Mouse (Mus musculus) MEL (cell line): Measurements from ENCODE around the gene Ggct. TPM values are rescaled to one million over a fixed set of nuclear protein-coding genes. Genes with fewer than 3 reads are reported as not detected.

Source experiments
- DNase-seq: peaks from one replicate; pipeline ENCODE4 v3.0.0; 2011; ENCODE audit warnings: low read depth, low spot score
- H3K27ac ChIP-seq: 2 replicates; pipeline ENCODE4 v1.5.1; 2012; ENCODE audit warnings: low read depth, mild to moderate bottlenecking, control low read depth, low read length, moderate library complexity; ENCODE audit not compliant: control insufficient read depth
- H3K27me3 ChIP-seq, 2 experiments: fragments of 150-350 bp in 1 of 2; sonication (generic) in 1 of 2; 2 replicates each; pipeline ENCODE4 v1.6.1; 2012; ENCODE audit warnings: low read length in 2 of 2, mild to moderate bottlenecking in 2 of 2, improper control_type of control experiment in 1 of 2, moderate library complexity in 1 of 2; ENCODE audit not compliant: insufficient read depth in 2 of 2, control insufficient read depth in 1 of 2
- H3K36me3 ChIP-seq, 2 experiments: 2 replicates each; pipeline ENCODE4 v1.6.1; 2012 to 2014; ENCODE audit warnings: low read length in 2 of 2, improper control_type of control experiment in 1 of 2, inconsistent platforms in 1 of 2, mild to moderate bottlenecking in 1 of 2; ENCODE audit not compliant: insufficient read depth in 2 of 2, control insufficient read depth in 1 of 2
- H3K4me1 ChIP-seq, 2 experiments: fragments of 150-350 bp in 1 of 2; sonication (generic) in 1 of 2; 2 replicates each; pipeline ENCODE4 v1.6.1; 2012; ENCODE audit warnings: low read length in 2 of 2, improper control_type of control experiment in 1 of 2, mild to moderate bottlenecking in 1 of 2; ENCODE audit not compliant: insufficient read depth in 2 of 2, control insufficient read depth in 1 of 2
- H3K4me3 ChIP-seq, 2 experiments: fragments of 150-350 bp in 1 of 2; sonication (generic) in 1 of 2; 2 replicates each; pipeline ENCODE4 v1.5.1; 2012; ENCODE audit warnings: low read depth in 2 of 2, low read length in 2 of 2, mild to moderate bottlenecking in 2 of 2, moderate library complexity in 2 of 2, control low read depth in 1 of 2, improper control_type of control experiment in 1 of 2; ENCODE audit not compliant: control insufficient read depth in 1 of 2, insufficient read depth in 1 of 2
- H3K79me2 ChIP-seq: 2 replicates; pipeline ENCODE4 v1.6.1; 2012; ENCODE audit warnings: mild to moderate bottlenecking, low read length, moderate library complexity; ENCODE audit not compliant: control insufficient read depth, poor library complexity, insufficient read depth
- H3K9ac ChIP-seq: 2 replicates; pipeline ENCODE4 v1.6.1; 2012; ENCODE audit warnings: low read depth, mild to moderate bottlenecking, control low read depth, low read length, moderate library complexity; ENCODE audit not compliant: control insufficient read depth, poor library complexity, severe bottlenecking
- H3K9me3 ChIP-seq: fragments of 150-350 bp; sonication (generic); replicated peaks from 2 replicates; pipeline ENCODE4 v1.6.1; 2012; ENCODE audit warnings: mild to moderate bottlenecking, low read length, improper control_type of control experiment, moderate library complexity; ENCODE audit not compliant: insufficient read depth
- BHLHE40 ChIP-seq: IDR thresholded peaks from 2 replicates; pipeline ENCODE4 v1.6.1; 2012; ENCODE audit warnings: low read depth, mild to moderate bottlenecking, inconsistent platforms, low read length, improper control_type of control experiment, borderline replicate concordance
- CHD2 ChIP-seq: IDR thresholded peaks from 2 replicates; pipeline ENCODE4 v1.6.1; 2011; ENCODE audit warnings: low read length, improper control_type of control experiment
- E2F4 ChIP-seq: IDR thresholded peaks from 2 replicates; pipeline ENCODE4 v1.6.1; 2011; ENCODE audit warnings: low read depth, low read length, improper control_type of control experiment, borderline replicate concordance
- ELF1 ChIP-seq: IDR thresholded peaks from 2 replicates; pipeline ENCODE4 v1.6.1; 2014; ENCODE audit warnings: low read depth, mild to moderate bottlenecking, inconsistent platforms, low read length, improper control_type of control experiment, moderate library complexity
- ETS1 ChIP-seq: IDR thresholded peaks from 2 replicates; pipeline ENCODE4 v1.6.1; 2012; ENCODE audit warnings: low read depth, mild to moderate bottlenecking, inconsistent platforms, low read length, improper control_type of control experiment, moderate library complexity
- GATA1 ChIP-seq: IDR thresholded peaks from 2 replicates; pipeline ENCODE4 v1.6.1; 2011; ENCODE audit warnings: low read depth, low read length, improper control_type of control experiment
- HCFC1 ChIP-seq: IDR thresholded peaks from 2 replicates; pipeline ENCODE4 v1.6.1; 2012; ENCODE audit warnings: low read depth, mild to moderate bottlenecking, inconsistent platforms, low read length, improper control_type of control experiment, moderate library complexity
- JUND ChIP-seq: IDR thresholded peaks from 2 replicates; pipeline ENCODE4 v1.6.1; 2011; ENCODE audit warnings: low read depth, mild to moderate bottlenecking, improper control_type of control experiment, low read length
- MAX ChIP-seq: IDR thresholded peaks from 2 replicates; pipeline ENCODE4 v1.6.1; 2011; ENCODE audit warnings: low read length, improper control_type of control experiment
- MEF2A ChIP-seq: IDR thresholded peaks from 2 replicates; pipeline ENCODE4 v1.6.1; 2014; ENCODE audit warnings: low read depth, mild to moderate bottlenecking, inconsistent platforms, low read length, improper control_type of control experiment; ENCODE audit not compliant: poor library complexity, insufficient replicate concordance, severe bottlenecking; ENCODE audit errors: extremely low read depth
- NELFE ChIP-seq: IDR thresholded peaks from 2 replicates; pipeline ENCODE4 v1.6.1; 2011; ENCODE audit warnings: low read depth, low read length, improper control_type of control experiment
- POLR2AphosphoS5 ChIP-seq: IDR thresholded peaks from 2 replicates; pipeline ENCODE4 v1.6.1; 2012; ENCODE audit warnings: low read depth, borderline replicate concordance, mild to moderate bottlenecking, inconsistent platforms, low read length, moderate library complexity, mixed read lengths
- RAD21 ChIP-seq: IDR thresholded peaks from 2 replicates; pipeline ENCODE4 v1.6.1; 2011; ENCODE audit warnings: mild to moderate bottlenecking, low read depth, low read length, improper control_type of control experiment
- RCOR1 ChIP-seq: IDR thresholded peaks from 2 replicates; pipeline ENCODE4 v1.6.1; 2012; ENCODE audit warnings: low read depth, mild to moderate bottlenecking, inconsistent platforms, low read length, improper control_type of control experiment
- SIN3A ChIP-seq: IDR thresholded peaks from 2 replicates; pipeline ENCODE4 v1.6.1; 2012; ENCODE audit warnings: low read length, improper control_type of control experiment, inconsistent platforms
- TAL1 ChIP-seq: IDR thresholded peaks from 2 replicates; pipeline ENCODE4 v1.6.1; 2012; ENCODE audit warnings: mild to moderate bottlenecking, inconsistent platforms, low read length, moderate library complexity, mixed read lengths
- TBP ChIP-seq: IDR thresholded peaks from 2 replicates; pipeline ENCODE4 v1.8.0; 2011; ENCODE audit warnings: low read depth, low read length, improper control_type of control experiment
- UBTF ChIP-seq: IDR thresholded peaks from 2 replicates; pipeline ENCODE4 v1.6.1; 2012; ENCODE audit warnings: low read depth, mild to moderate bottlenecking, inconsistent platforms, low read length, improper control_type of control experiment, moderate library complexity, borderline replicate concordance; ENCODE audit not compliant: insufficient read depth
- USF1 ChIP-seq: IDR thresholded peaks from 2 replicates; pipeline ENCODE4 v1.6.1; 2014; ENCODE audit warnings: low read depth, mild to moderate bottlenecking, inconsistent platforms, low read length, improper control_type of control experiment, moderate library complexity
- ZKSCAN1 ChIP-seq: IDR thresholded peaks from 2 replicates; pipeline ENCODE4 v1.6.1; 2012; ENCODE audit warnings: low read depth, mild to moderate bottlenecking, inconsistent platforms, low read length, improper control_type of control experiment, moderate library complexity
- polyA plus RNA-seq, 2 experiments: library from polyadenylated mRNA; stranded (reverse) in 1 of 2; unstranded in 1 of 2; fragments of >175 nt in 1 of 2; fragments of >200 nt in 1 of 2; gene quantifications; 2 replicates each; pipeline versions ENCODE4 v1.2.1 to v1.2.4; 2012; ENCODE audit warnings: low replicate concordance in 2 of 2, low read depth in 1 of 2; ENCODE audit not compliant: insufficient read length in 2 of 2, insufficient read depth in 1 of 2, missing spikeins in 1 of 2
- total RNA-seq: library from RNA; depleted of rRNA; stranded (reverse); fragments of 300-350 nt; gene quantifications from 2 replicates; pipeline ENCODE4 v1.2.3, GENCODE M21; 2012

Gene Ggct
- total and polyA plus RNA-seq, 3 experiments, result 23.7 to 41.6 TPM; not detected in 1

- no peaks in the 10 kb centered on the region for H3K9me3 ChIP-seq
- peaks cover 0 to 5% of the 10 kb centered on the region in 2 experiments; a peak in 2 of 4 replicates for H3K36me3 ChIP-seq
- DNase-seq, result no peak
- H3K79me2 ChIP-seq, result no peaks in the 10 kb centered on the region; the same call in 1 of the 2 replicates
- no peak overlapping the region for H3K27ac ChIP-seq
- TF ChIP-seq SIN3A (no peak), ETS1 (no peak), ZKSCAN1 (no peak), TAL1 (no peak), RAD21 (no peak), HCFC1 (no peak), POLR2AphosphoS5 (no peak), UBTF (no peak), CHD2 (no peak), TBP (no peak), GATA1 (no peak), RCOR1 (no peak), USF1 (no peak)
- H3K27me3 ChIP-seq, result peaks cover 0 to 6% of the 10 kb centered on the region in 2 experiments; a peak in 2 of 4 replicates
- no peak overlapping the region for H3K9ac ChIP-seq
- no peak overlapping the region for H3K4me3 ChIP-seq
- peaks cover 0 to 4% of the 10 kb centered on the region in 2 experiments; a peak in 1 of 4 replicates for H3K4me1 ChIP-seq
These were observed 5.0 kb upstream of the Ggct start for GRCm38 (mm10) chr6:54997726-54998125.

- no peak overlapping the region for H3K27ac ChIP-seq
- peaks cover 0 to 10% of the 10 kb centered on the region in 2 experiments; a peak in 3 of 4 replicates for H3K4me1 ChIP-seq
- no peak for DNase-seq
- H3K79me2 ChIP-seq, result peaks cover 2% of the 10 kb centered on the region
- no peak overlapping the region for H3K9ac ChIP-seq
- H3K27me3 ChIP-seq, result peaks cover 0 to 3% of the 10 kb centered on the region in 2 experiments; a peak in 2 of 4 replicates
- no peak overlapping the region for H3K4me3 ChIP-seq
- H3K9me3 ChIP-seq, result no peaks in the 10 kb centered on the region
- peaks cover 0 to 9% of the 10 kb centered on the region in 2 experiments; a peak in 2 of 4 replicates for H3K36me3 ChIP-seq
- TF ChIP-seq JUND, result no peak
- no peak for TF ChIP-seq POLR2AphosphoS5
- TF ChIP-seq ELF1, result no peak
- no peak for TF ChIP-seq CHD2
- TF ChIP-seq SIN3A, result no peak
- no peak for TF ChIP-seq E2F4
- TF ChIP-seq BHLHE40, result no peak
- no peak for TF ChIP-seq UBTF
- no peak for TF ChIP-seq MEF2A
- no peak for TF ChIP-seq NELFE
- TF ChIP-seq ETS1, result no peak
- no peak for TF ChIP-seq MAX
These were observed 3.6 kb upstream of the Ggct start for GRCm38 (mm10) chr6:54996361-54996760.
